Mouse (Mus musculus) liver, adult 2 months (tissue): Measurements from ENCODE around the gene Meis2. TPM values are rescaled to one million over a fixed set of nuclear protein-coding genes. Genes with fewer than 3 reads are reported as not detected.

Source experiments
- DNase-seq: peaks from one replicate; pipeline ENCODE4 v3.0.0-alpha.2; 2011; ENCODE audit warnings: low read depth, low spot score; ENCODE audit errors: extremely low read depth
- H3K27ac ChIP-seq: fragments of 200-500 bp; replicated peaks from 2 replicates; pipeline ENCODE4 v1.5.1; 2012; ENCODE audit warnings: low read depth, mild to moderate bottlenecking, control low read depth, inconsistent platforms, low read length; ENCODE audit not compliant: insufficient read depth
- H3K27me3 ChIP-seq: fragments of 200-500 bp; 2 replicates; pipeline ENCODE4 v1.6.1; 2012; ENCODE audit warnings: mild to moderate bottlenecking, moderate library complexity, low read length, inconsistent platforms; ENCODE audit not compliant: control insufficient read depth, insufficient read depth
- H3K36me3 ChIP-seq: fragments of 200-500 bp; 2 replicates; pipeline ENCODE4 v1.6.1; 2012; ENCODE audit warnings: low read length, inconsistent platforms; ENCODE audit not compliant: control insufficient read depth, insufficient read depth
- H3K4me1 ChIP-seq: fragments of 200-500 bp; 2 replicates; pipeline ENCODE4 v1.6.1; 2011; ENCODE audit warnings: low read length; ENCODE audit not compliant: control insufficient read depth, insufficient read depth
- H3K4me3 ChIP-seq: fragments of 200-500 bp; 2 replicates; pipeline ENCODE4 v1.5.1; 2011; ENCODE audit warnings: low read depth, mild to moderate bottlenecking, control low read depth, low read length, moderate library complexity; ENCODE audit not compliant: insufficient read depth
- H3K79me2 ChIP-seq: fragments of 200-500 bp; 2 replicates; pipeline ENCODE4 v1.6.1; 2012; ENCODE audit warnings: inconsistent platforms, mild to moderate bottlenecking, low read length, moderate library complexity; ENCODE audit not compliant: control insufficient read depth, insufficient read depth
- H3K9ac ChIP-seq: fragments of 200-500 bp; 2 replicates; pipeline ENCODE4 v1.6.1; 2012; ENCODE audit warnings: low read depth, mild to moderate bottlenecking, control low read depth, inconsistent platforms, low read length
- CTCF ChIP-seq: fragments of 200-500 bp; IDR thresholded peaks from 2 replicates; pipeline ENCODE4 v1.5.1; 2011; ENCODE audit warnings: low read depth, low read length, control low read depth
- POLR2A ChIP-seq: fragments of 200-500 bp; IDR thresholded peaks from 2 replicates; pipeline ENCODE4 v1.6.1; 2011; ENCODE audit warnings: low read length, control low read depth; ENCODE audit not compliant: insufficient read depth; ENCODE audit errors: extremely low read depth
- WGBS: fragments of 180-500 bp; shearing (Covaris S2); methylation state at CpG from one replicate; pipeline ENCODE4 v1.1.7; 2018; 5-methylcytosine and 5-hydroxymethylcytosine counted together
- polyA plus RNA-seq: library from polyadenylated mRNA; depleted of rRNA; stranded (reverse); fragments of >200 nt; gene quantifications from 2 replicates; pipeline ENCODE4 v1.2.3, GENCODE M21; 2012
- total RNA-seq: library from RNA; depleted of rRNA; stranded (reverse); fragments of >200 nt; gene quantifications from 2 replicates; pipeline ENCODE4 v1.2.3, GENCODE M21; 2014

The Meis2 gene
- total and polyA plus RNA-seq, 2 experiments, result 2.2 to 4.5 TPM

- peak overlapping the region; percentile 27; the same call in 1 of the 2 replicates for H3K27ac ChIP-seq
- TF ChIP-seq CTCF (no peak), POLR2A (no peak)
- peaks cover 2% of the 10 kb centered on the region; the same call in 1 of the 2 replicates for H3K4me1 ChIP-seq
- peak; percentile 12 for DNase-seq
- no peak overlapping the region for H3K9ac ChIP-seq
- 54% methylated on average over 7 of the region's 7 CpGs for WGBS
- no peaks in the 10 kb centered on the region for H3K36me3 ChIP-seq
- H3K27me3 ChIP-seq, result no peaks in the 10 kb centered on the region
- no peak overlapping the region for H3K4me3 ChIP-seq
- no peaks in the 10 kb centered on the region for H3K79me2 ChIP-seq
Observed at GRCm38 (mm10) chr2:115912948-115913529, 152.6 kb downstream of the Meis2 start.

GRCm38 (mm10) chr2:115911913-115912642 is 153.6 kb downstream of the Meis2 start:
- WGBS, result 29% methylated on average over 17 of the region's 17 CpGs
- peak; percentile 22 for DNase-seq
- TF ChIP-seq CTCF (no peak), POLR2A (no peak)

GRCm38 (mm10) chr2:115910217-115910616 is 155.4 kb downstream of the Meis2 start:
- no peak for TF ChIP-seq POLR2A
- TF ChIP-seq CTCF, result no peak
- 75% methylated on average over 4 of the region's 4 CpGs for WGBS
- DNase-seq, result no peak
- Histone ChIP-seq H3K27me3 (no peaks in the 10 kb centered on the region), H3K4me3 (no peak overlapping the region), H3K9ac (no peak overlapping the region), H3K27ac (peak overlapping the region; percentile 39), H3K79me2 (no peaks in the 10 kb centered on the region), H3K36me3 (no peaks in the 10 kb centered on the region), H3K4me1 (peaks cover 2% of the 10 kb centered on the region; the same call in 1 of the 2 replicates)

More at GRCm38 (mm10) chr2:115911913-115912642, 153.6 kb downstream of the Meis2 start:
- Histone ChIP-seq H3K9ac (no peak overlapping the region), H3K4me3 (no peak overlapping the region), H3K27ac (no peak overlapping the region), H3K4me1 (peaks cover 2% of the 10 kb centered on the region; the same call in 1 of the 2 replicates), H3K27me3 (no peaks in the 10 kb centered on the region), H3K79me2 (no peaks in the 10 kb centered on the region), H3K36me3 (no peaks in the 10 kb centered on the region)

- Histone ChIP-seq H3K4me1 (no peaks in the 10 kb centered on the region), H3K4me3 (no peak overlapping the region), H3K36me3 (no peaks in the 10 kb centered on the region), H3K9ac (no peak overlapping the region), H3K27me3 (no peaks in the 10 kb centered on the region), H3K79me2 (no peaks in the 10 kb centered on the region; the same call in 1 of the 2 replicates), H3K27ac (no peak overlapping the region)
- DNase-seq, result no peak
- 88% methylated on average over 6 of the region's 6 CpGs for WGBS
- TF ChIP-seq POLR2A (no peak), CTCF (no peak)
Observed at GRCm38 (mm10) chr2:115901007-115901406, 164.6 kb downstream of the Meis2 start.

- H3K79me2 ChIP-seq, result no peaks in the 10 kb centered on the region; the same call in 1 of the 2 replicates
- no peaks in the 10 kb centered on the region for H3K36me3 ChIP-seq
- WGBS, result 75% methylated on average over 5 of the region's 5 CpGs
- no peak for DNase-seq
- H3K27me3 ChIP-seq, result no peaks in the 10 kb centered on the region
- no peak overlapping the region for H3K9ac ChIP-seq
- no peak for TF ChIP-seq CTCF
- no peak for TF ChIP-seq POLR2A
- H3K4me3 ChIP-seq, result no peak overlapping the region
- no peak overlapping the region for H3K27ac ChIP-seq
- no peaks in the 10 kb centered on the region; the same call in 1 of the 2 replicates for H3K4me1 ChIP-seq
Observed at GRCm38 (mm10) chr2:115897559-115897958, 168.1 kb downstream of the Meis2 start.
